Mouse (Mus musculus): ENCODE results near the gene Ccdc14. TPM values are rescaled to one million over a fixed set of nuclear protein-coding genes. Genes with fewer than 3 reads are reported as not detected.
"Not testable (repeated sequence)": the region's sequence is repeated elsewhere in the genome, so short reads cannot be mapped to it uniquely, and the experiment has no call there.

Gene Ccdc14
- polyA plus RNA-seq, 1 experiment from 2014 or later, result 12.2 TPM

GRCm38 (mm10) chr16:34674365-34674764, 16.1 kb upstream of the Ccdc14 start:
- Histone ChIP-seq H3K9me3 (no peaks in the 10 kb centered on the region), H3K27me3 (replicated peaks; ENCODE audit: low read depth, poor library complexity, severe bottlenecking) (peaks cover 22% of the 10 kb centered on the region), H3K27ac (replicated peaks) (no peak overlapping the region), H3K4me1 (peaks cover 13% of the 10 kb centered on the region), H3K36me3 (replicated peaks) (no peaks in the 10 kb centered on the region), H3K4me3 (no peak overlapping the region)
- DNase-seq (ENCODE audit: low spot score), result no peak
- 93% methylated on average over 6 of the region's 6 CpGs for WGBS

GRCm38 (mm10) chr16:34681823-34682222, 8.6 kb upstream of the Ccdc14 start:
- Histone ChIP-seq H3K36me3 (replicated peaks) (no peaks in the 10 kb centered on the region), H3K27me3 (replicated peaks; ENCODE audit: low read depth, poor library complexity, severe bottlenecking) (no peaks in the 10 kb centered on the region), H3K27ac (replicated peaks) (no peak overlapping the region), H3K4me1 (no peaks in the 10 kb centered on the region), H3K4me3 (no peak overlapping the region), H3K9me3 (no peaks in the 10 kb centered on the region)
- no peak for DNase-seq (ENCODE audit: low spot score)

DNA sequence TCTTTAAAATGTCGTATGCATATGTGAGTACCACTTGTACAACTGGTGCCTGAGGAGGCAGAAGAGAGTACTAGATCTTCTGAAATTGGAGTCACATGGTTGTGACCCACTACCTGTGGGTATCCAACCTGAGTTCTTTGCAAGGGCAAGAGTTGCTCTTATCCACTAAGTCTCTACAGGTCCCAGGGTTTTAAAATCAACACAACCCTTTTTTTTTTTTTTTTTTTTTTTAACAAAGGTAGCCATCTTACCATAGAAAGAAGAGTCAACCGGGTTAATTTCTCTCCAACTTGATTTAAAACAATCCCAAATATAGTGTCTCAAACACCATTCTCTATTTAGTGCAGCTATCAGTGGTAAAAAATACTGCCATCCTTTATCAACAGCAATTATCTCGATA, 537 bp upstream of the Ccdc14 start:
- Histone ChIP-seq H3K27ac (replicated peaks) (0 out of 2 replicates have a peak overlapping the region, but pooled peaks have one; percentile 92), H3K9me3 (no peaks in the 10 kb centered on the region), H3K27me3 (replicated peaks; ENCODE audit: low read depth, poor library complexity, severe bottlenecking) (no peaks in the 10 kb centered on the region), H3K4me1 (peaks cover 13% of the 10 kb centered on the region), H3K4me3 (peak overlapping the region; percentile 84), H3K36me3 (replicated peaks) (peaks cover under 1% of the 10 kb centered on the region; the same call in 1 of the 2 replicates)
- DNase-seq (ENCODE audit: low spot score), result no peak
- WGBS, result 79% methylated on average over 3 of the region's 3 CpGs

DNA sequence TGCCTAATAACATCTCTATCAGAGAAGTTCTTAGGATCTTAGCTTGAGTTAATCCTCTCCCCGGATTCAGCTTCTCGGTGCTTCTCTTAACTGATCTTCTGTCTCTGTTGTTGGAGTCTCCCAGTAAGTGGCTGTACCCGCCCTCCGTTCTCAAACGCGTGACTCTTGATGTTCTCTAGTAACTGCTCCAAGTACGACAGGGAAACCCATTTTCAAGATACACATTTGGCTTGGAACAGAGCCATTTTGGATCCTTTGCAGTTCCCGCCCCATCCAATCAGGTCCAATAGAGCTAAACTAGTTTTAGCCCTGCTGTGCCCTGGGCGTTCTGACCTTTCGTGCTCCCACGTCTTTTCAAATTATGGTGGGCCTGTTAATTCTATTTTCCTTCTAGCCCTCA, 740 bp downstream of the Ccdc14 start:
- peaks cover 13% of the 10 kb centered on the region for H3K36me3 ChIP-seq (replicated peaks)
- no peaks in the 10 kb centered on the region for H3K27me3 ChIP-seq (replicated peaks; ENCODE audit: low read depth, poor library complexity, severe bottlenecking)
- peak; percentile 28 for DNase-seq (ENCODE audit: low spot score)
- H3K4me3 ChIP-seq, result peak overlapping the region; percentile 84
- no peaks in the 10 kb centered on the region for H3K9me3 ChIP-seq
- WGBS, result 7% methylated on average over 11 of the region's 11 CpGs
- H3K4me1 ChIP-seq, result peaks cover 13% of the 10 kb centered on the region
- peak overlapping the region; percentile 92 for H3K27ac ChIP-seq (replicated peaks)

GRCm38 (mm10) chr16:34694477-34694876, 4.1 kb downstream of the Ccdc14 start:
- H3K9me3 ChIP-seq, result no peaks in the 10 kb centered on the region
- H3K4me3 ChIP-seq, result no peak overlapping the region
- no peak for DNase-seq (ENCODE audit: low spot score)
- peaks cover 45% of the 10 kb centered on the region for H3K36me3 ChIP-seq (replicated peaks)
- H3K27me3 ChIP-seq (replicated peaks; ENCODE audit: low read depth, poor library complexity, severe bottlenecking), result no peaks in the 10 kb centered on the region
- peaks cover 13% of the 10 kb centered on the region for H3K4me1 ChIP-seq
- 91% methylated on average over 6 of the region's 7 CpGs for WGBS
- H3K27ac ChIP-seq (replicated peaks), result no peak overlapping the region

DNA sequence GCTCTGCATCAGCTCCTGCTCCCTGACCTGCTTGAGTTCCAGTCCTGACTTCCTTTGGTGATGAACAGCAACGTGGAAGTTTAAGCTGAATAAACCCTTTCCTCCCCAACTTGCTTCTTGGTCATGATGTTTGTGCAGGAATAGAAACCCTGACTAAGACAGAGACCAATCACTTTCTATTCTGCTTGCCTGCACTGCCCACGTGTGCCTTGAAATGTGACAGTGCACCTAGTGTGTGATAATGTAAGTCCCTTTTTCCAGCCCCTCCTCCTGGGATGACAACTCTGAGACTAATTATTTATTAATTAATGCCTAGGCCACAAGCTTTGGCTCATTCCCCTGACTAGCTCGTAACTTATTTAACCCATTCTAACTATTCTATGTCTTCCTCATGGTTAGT, 8.3 kb downstream of the Ccdc14 start:
- WGBS, result 79% methylated on average over 3 of the region's 3 CpGs
- H3K4me1 ChIP-seq; H3K9me3 ChIP-seq; DNase-seq (ENCODE audit: low spot score); H3K27me3 ChIP-seq (replicated peaks; ENCODE audit: low read depth, poor library complexity, severe bottlenecking); H3K27ac ChIP-seq (replicated peaks); H3K4me3 ChIP-seq: not testable (repeated sequence)
- peaks cover 65% of the 10 kb centered on the region for H3K36me3 ChIP-seq (replicated peaks)

GRCm38 (mm10) chr16:34700165-34700827, 9.9 kb downstream of the Ccdc14 start:
- Histone ChIP-seq H3K27ac (replicated peaks) (no peak overlapping the region), H3K9me3 (no peaks in the 10 kb centered on the region), H3K36me3 (replicated peaks) (peaks cover 74% of the 10 kb centered on the region), H3K27me3 (replicated peaks; ENCODE audit: low read depth, poor library complexity, severe bottlenecking) (no peaks in the 10 kb centered on the region), H3K4me1 (no peaks in the 10 kb centered on the region), H3K4me3 (no peak overlapping the region)
- WGBS, result 31% methylated on average over 7 of the region's 7 CpGs
- DNase-seq (ENCODE audit: low spot score), result peak; percentile 75

- H3K27me3 ChIP-seq (replicated peaks; ENCODE audit: low read depth, poor library complexity, severe bottlenecking), result no peaks in the 10 kb centered on the region
- no peak overlapping the region for H3K27ac ChIP-seq (replicated peaks)
- H3K4me3 ChIP-seq, result no peak overlapping the region
- peaks cover 74% of the 10 kb centered on the region for H3K36me3 ChIP-seq (replicated peaks)
- DNase-seq (ENCODE audit: low spot score), result no peak
- H3K9me3 ChIP-seq, result no peaks in the 10 kb centered on the region
- no peaks in the 10 kb centered on the region for H3K4me1 ChIP-seq
- 90% methylated on average over 6 of the region's 6 CpGs for WGBS
Measured at GRCm38 (mm10) chr16:34700828-34701216, 10.4 kb downstream of the Ccdc14 start.

GRCm38 (mm10) chr16:34706019-34706418, 15.6 kb downstream of the Ccdc14 start:
- WGBS, result 93% methylated on average over 2 of the region's 2 CpGs
- no peak for DNase-seq (ENCODE audit: low spot score)
- Histone ChIP-seq H3K4me1 (no peaks in the 10 kb centered on the region), H3K36me3 (replicated peaks) (peaks cover 83% of the 10 kb centered on the region), H3K4me3 (no peak overlapping the region), H3K9me3 (no peaks in the 10 kb centered on the region), H3K27ac (replicated peaks) (no peak overlapping the region), H3K27me3 (replicated peaks; ENCODE audit: low read depth, poor library complexity, severe bottlenecking) (no peaks in the 10 kb centered on the region)

GRCm38 (mm10) chr16:34706487-34706946, 16.1 kb downstream of the Ccdc14 start:
- whole genome bisulfite sequencing, result 88% methylated on average over 7 of the region's 7 CpGs

GRCm38 (mm10) chr16:34711481-34711880, 21.1 kb downstream of the Ccdc14 start:
- no peak overlapping the region for H3K4me3 ChIP-seq
- peaks cover 76% of the 10 kb centered on the region for H3K36me3 ChIP-seq (replicated peaks)
- 82% methylated on average over 3 of the region's 3 CpGs for WGBS
- H3K9me3 ChIP-seq, result no peaks in the 10 kb centered on the region
- peak; percentile 21 for DNase-seq (ENCODE audit: low spot score)
- H3K27me3 ChIP-seq (replicated peaks; ENCODE audit: low read depth, poor library complexity, severe bottlenecking), result no peaks in the 10 kb centered on the region
- no peak overlapping the region for H3K27ac ChIP-seq (replicated peaks)
- H3K4me1 ChIP-seq, result no peaks in the 10 kb centered on the region

More at GRCm38 (mm10) chr16:34706487-34706946, 16.1 kb downstream of the Ccdc14 start:
- Histone ChIP-seq H3K4me1 (no peaks in the 10 kb centered on the region), H3K36me3 (replicated peaks) (peaks cover 81% of the 10 kb centered on the region), H3K27ac (replicated peaks) (no peak overlapping the region), H3K4me3 (no peak overlapping the region), H3K27me3 (replicated peaks; ENCODE audit: low read depth, poor library complexity, severe bottlenecking) (no peaks in the 10 kb centered on the region), H3K9me3 (no peaks in the 10 kb centered on the region)
- DNase-seq (ENCODE audit: low spot score), result no peak

GRCm38 (mm10) chr16:34725156-34725555, 34.7 kb downstream of the Ccdc14 start:
- no peaks in the 10 kb centered on the region for H3K4me1 ChIP-seq
- DNase-seq (ENCODE audit: low spot score), result no peak
- H3K27ac ChIP-seq (replicated peaks), result no peak overlapping the region
- no peaks in the 10 kb centered on the region; the same call in 1 of the 2 replicates for H3K9me3 ChIP-seq
- peaks cover 69% of the 10 kb centered on the region for H3K36me3 ChIP-seq (replicated peaks)
- no peaks in the 10 kb centered on the region for H3K27me3 ChIP-seq (replicated peaks; ENCODE audit: low read depth, poor library complexity, severe bottlenecking)
- WGBS, result 93% methylated on average over 3 of the region's 3 CpGs
- no peak overlapping the region for H3K4me3 ChIP-seq

DNA sequence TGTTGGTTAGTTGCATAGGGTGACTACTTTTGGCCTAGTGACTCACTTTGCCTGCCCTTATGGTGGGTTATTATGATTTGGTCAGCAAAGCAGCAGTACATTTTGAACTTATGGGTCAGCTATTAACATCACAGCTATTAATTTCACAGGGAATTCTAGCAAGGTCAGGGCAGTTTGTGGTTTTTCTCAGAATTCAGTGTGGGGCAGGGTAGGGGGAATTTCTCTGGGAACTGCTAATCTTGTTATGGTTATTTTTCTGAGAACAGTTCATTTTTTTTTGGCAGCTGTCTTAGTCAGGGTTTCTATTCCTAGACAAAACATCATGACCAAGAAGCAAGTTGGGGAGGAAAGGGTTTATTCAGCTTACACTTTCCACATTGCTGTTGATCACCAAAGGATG, 38.2 kb downstream of the Ccdc14 start:
- peaks cover 36% of the 10 kb centered on the region for H3K36me3 ChIP-seq (replicated peaks)
- DNase-seq (ENCODE audit: low spot score), result not testable (repeated sequence)

More for the DNA sequence above, 38.2 kb downstream of the Ccdc14 start:
- not testable (repeated sequence) for H3K27ac ChIP-seq (replicated peaks); H3K27me3 ChIP-seq (replicated peaks; ENCODE audit: low read depth, poor library complexity, severe bottlenecking); H3K9me3 ChIP-seq; H3K4me3 ChIP-seq; H3K4me1 ChIP-seq
